Mouse (Mus musculus) thymus, adult 2 months (tissue): ENCODE data around the gene Gm45623. TPM values are rescaled to one million over a fixed set of nuclear protein-coding genes. Genes with fewer than 3 reads are reported as not detected.

Experiments
- DNase-seq: peaks from one replicate; pipeline ENCODE4 v3.0.0; 2021
- H3K27ac ChIP-seq: fragments of 200-500 bp; 2 replicates; pipeline ENCODE4 v1.5.1; 2012; ENCODE audit warnings: low read length, control low read depth; ENCODE audit not compliant: control insufficient read depth, insufficient read depth
- H3K27me3 ChIP-seq: fragments of 200-500 bp; 2 replicates; pipeline ENCODE4 v1.6.1; 2012; ENCODE audit warnings: mild to moderate bottlenecking, low read length, moderate library complexity, mixed read lengths; ENCODE audit not compliant: control insufficient read depth, insufficient read depth
- H3K36me3 ChIP-seq: fragments of 200-500 bp; 2 replicates; pipeline ENCODE4 v1.6.1; 2012; ENCODE audit warnings: mild to moderate bottlenecking, low read length, moderate library complexity; ENCODE audit not compliant: control insufficient read depth, insufficient read depth
- H3K4me1 ChIP-seq: fragments of 200-500 bp; replicated peaks from 2 replicates; pipeline ENCODE4 v1.6.1; 2012; ENCODE audit warnings: low read length; ENCODE audit not compliant: control insufficient read depth, insufficient read depth
- H3K4me3 ChIP-seq: fragments of 200-500 bp; 2 replicates; pipeline ENCODE4 v1.5.1; 2012; ENCODE audit warnings: mild to moderate bottlenecking, low read length, control low read depth, moderate library complexity; ENCODE audit not compliant: control insufficient read depth, insufficient read depth
- CTCF ChIP-seq: fragments of 200-500 bp; IDR thresholded peaks from 2 replicates; pipeline ENCODE4 v1.5.1; 2012; ENCODE audit warnings: mild to moderate bottlenecking, control low read depth, low read length, moderate library complexity, borderline replicate concordance; ENCODE audit not compliant: control insufficient read depth, poor library complexity, insufficient read depth; ENCODE audit errors: extremely low read depth
- POLR2A ChIP-seq: fragments of 200-500 bp; IDR thresholded peaks from 2 replicates; pipeline ENCODE4 v1.6.1; 2012; ENCODE audit warnings: mild to moderate bottlenecking, low read length, control low read depth, moderate library complexity; ENCODE audit not compliant: control insufficient read depth, poor library complexity, insufficient read depth; ENCODE audit errors: extremely low read depth
- WGBS: fragments of 180-500 bp; shearing (Covaris S2); methylation state at CpG from one replicate; pipeline ENCODE4 v1.1.7; 2018; 5-methylcytosine and 5-hydroxymethylcytosine counted together
- polyA plus RNA-seq: library from polyadenylated mRNA; depleted of rRNA; stranded (reverse); fragments of >200 nt; gene quantifications from 2 replicates; pipeline ENCODE4 v1.2.3, GENCODE M21; 2012

Gm45623 gene
- polyA plus RNA-seq, 1 experiment = not detected

DNA sequence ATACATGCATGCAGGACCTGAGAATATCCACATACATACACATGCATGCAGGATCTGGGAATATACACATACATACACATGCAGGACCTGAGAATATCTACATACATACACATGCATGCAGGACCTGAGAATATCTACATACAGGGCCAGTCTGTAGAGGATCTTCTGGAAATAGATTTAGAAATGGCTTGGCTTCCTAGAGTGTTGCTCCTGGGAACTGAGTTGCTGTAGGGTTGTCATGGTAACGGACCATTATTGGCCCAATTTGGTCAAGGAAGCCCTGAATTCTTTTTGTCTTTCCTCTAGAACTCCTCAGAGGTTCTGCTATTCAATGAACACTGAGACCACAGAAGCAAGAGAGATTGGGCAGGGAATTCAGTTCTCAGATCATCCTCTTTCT lies 29.0 kb upstream of the Gm45623 start:
- no peak overlapping the region for H3K27ac ChIP-seq
- H3K4me3 ChIP-seq = no peak overlapping the region
- WGBS = 85% methylated on average over 1 of the region's 1 CpGs
- H3K27me3 ChIP-seq = no peaks in the 10 kb centered on the region
- H3K36me3 ChIP-seq = no peaks in the 10 kb centered on the region
- no peak for DNase-seq
- TF ChIP-seq POLR2A = no peak
- TF ChIP-seq CTCF = no peak
- H3K4me1 ChIP-seq = no peaks in the 10 kb centered on the region

DNA sequence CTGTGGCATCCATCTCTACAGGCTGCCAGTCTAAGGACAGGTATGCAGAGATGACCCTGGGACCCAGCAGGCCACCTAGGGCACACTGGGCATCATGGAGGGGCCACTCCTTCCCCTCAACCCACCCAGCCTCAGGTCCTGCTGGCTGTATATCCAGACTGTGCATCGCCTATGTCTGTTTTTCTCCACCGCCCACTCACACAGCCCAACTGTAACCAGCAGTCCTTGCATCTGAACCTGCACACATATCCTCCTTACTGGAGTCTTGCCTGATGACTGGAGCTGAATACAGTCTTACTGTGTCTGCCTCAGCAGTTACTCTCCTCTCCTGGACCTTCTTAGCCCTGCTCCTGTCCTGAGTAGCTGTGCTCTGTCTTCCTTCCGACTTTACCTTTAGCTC lies 28.1 kb upstream of the Gm45623 start:
- no peak overlapping the region for H3K27ac ChIP-seq
- no peak for TF ChIP-seq POLR2A
- no peak for TF ChIP-seq CTCF
- H3K4me1 ChIP-seq = no peaks in the 10 kb centered on the region
- H3K27me3 ChIP-seq = no peaks in the 10 kb centered on the region
- H3K36me3 ChIP-seq = no peaks in the 10 kb centered on the region
- 93% methylated on average over 3 of the region's 3 CpGs for WGBS
- no peak overlapping the region for H3K4me3 ChIP-seq
- DNase-seq = no peak

DNA sequence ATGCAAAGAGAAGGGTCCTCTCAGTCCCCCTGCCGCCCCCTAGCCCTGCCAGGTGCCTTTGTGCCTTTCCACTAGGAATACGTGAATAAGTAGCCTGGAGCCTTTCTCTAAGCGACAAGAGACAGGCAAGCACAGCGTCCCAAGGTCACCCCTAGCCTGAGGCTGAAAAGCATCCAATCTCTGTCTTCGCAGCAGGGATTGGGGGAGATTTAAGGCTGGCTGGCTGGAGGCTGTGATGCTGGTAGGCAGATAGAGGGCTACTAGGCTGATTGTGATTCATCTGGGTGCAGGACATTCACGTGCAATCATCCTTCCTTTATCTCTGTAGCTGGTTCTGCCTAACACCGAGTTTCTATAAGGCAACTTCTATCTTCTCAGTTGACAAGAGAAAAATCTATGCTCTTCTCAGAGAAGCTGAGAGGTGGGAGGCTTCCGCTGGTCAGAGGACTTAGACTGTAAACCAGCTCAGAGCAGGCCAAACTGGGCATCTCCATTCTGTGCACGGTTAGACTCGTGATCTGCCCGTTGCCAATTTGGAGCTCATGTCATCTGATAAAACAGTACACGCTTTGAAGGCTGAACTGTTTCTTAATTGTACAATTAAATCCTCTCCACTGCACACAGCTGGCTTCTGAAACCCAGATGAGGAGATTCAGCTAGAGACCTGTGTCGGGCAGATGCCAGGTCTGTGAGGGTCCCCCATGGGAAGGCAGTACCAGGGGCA lies 27.3 kb upstream of the Gm45623 start:
- 88% methylated on average over 13 of the region's 13 CpGs for WGBS
- Histone ChIP-seq H3K27ac (no peak overlapping the region), H3K36me3 (no peaks in the 10 kb centered on the region), H3K4me1 (no peaks in the 10 kb centered on the region), H3K4me3 (no peak overlapping the region), H3K27me3 (no peaks in the 10 kb centered on the region)
- TF ChIP-seq CTCF = no peak
- no peak for TF ChIP-seq POLR2A
- DNase-seq = no peak

DNA sequence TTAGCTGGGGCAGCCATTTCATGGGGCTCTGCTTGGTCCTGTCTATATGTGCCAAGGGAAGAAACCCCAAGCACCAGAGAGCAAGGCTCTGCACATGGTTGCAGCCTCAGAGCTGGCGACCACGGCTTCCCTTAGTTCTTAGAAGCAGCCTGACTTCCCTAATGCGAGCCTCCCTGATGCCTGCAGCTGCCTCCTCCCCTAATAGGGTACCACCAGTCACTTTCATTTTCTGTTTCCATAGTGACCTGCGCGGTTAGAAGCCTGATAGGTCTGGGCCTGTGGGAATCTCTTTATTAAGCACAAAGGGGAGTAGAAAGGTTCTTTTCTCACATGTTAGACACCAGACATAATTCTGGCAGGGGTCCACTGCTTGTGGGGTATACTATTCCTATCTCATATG lies 20.7 kb upstream of the Gm45623 start:
- under 1% methylated on average over 5 of the region's 5 CpGs for WGBS
- H3K4me1 ChIP-seq = peaks cover 6% of the 10 kb centered on the region; the same call in 1 of the 2 replicates
- H3K27me3 ChIP-seq = no peaks in the 10 kb centered on the region
- TF ChIP-seq POLR2A (no peak), CTCF (no peak)
- DNase-seq = no peak
- H3K27ac ChIP-seq = no peak overlapping the region
- H3K4me3 ChIP-seq = no peak overlapping the region
- H3K36me3 ChIP-seq = no peaks in the 10 kb centered on the region

DNA sequence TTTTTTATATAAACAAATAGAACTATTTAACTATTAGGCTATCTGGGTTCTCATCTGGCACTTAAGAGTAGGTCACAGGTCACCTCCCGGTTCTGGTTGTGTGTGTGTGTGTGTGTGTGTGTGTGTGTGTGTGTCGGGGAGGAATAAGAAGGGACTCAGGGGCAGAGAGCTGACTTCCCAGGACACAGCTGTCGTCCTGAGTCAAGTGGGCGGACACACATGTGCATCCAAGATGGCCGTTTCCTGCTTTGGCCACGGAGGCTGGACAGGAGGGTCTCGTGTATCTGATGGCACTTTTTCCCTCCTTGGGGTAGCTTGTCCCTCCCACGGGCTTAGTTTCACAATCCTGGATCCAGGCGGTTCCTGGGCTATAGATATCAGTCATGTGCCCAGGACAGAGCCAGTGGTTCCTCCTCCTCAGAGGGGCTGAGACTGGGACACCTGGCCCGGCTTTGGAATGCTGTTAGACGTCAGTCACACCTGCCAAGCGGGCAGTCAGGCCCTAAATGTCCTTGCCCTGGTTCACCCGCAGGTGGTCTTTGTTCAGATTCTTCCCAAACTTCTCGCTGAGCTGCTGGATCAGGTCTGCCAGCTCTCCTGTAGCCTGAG lies 19.7 kb upstream of the Gm45623 start:
- no peak overlapping the region for H3K27ac ChIP-seq
- TF ChIP-seq POLR2A = no peak
- no peak for TF ChIP-seq CTCF

DNA sequence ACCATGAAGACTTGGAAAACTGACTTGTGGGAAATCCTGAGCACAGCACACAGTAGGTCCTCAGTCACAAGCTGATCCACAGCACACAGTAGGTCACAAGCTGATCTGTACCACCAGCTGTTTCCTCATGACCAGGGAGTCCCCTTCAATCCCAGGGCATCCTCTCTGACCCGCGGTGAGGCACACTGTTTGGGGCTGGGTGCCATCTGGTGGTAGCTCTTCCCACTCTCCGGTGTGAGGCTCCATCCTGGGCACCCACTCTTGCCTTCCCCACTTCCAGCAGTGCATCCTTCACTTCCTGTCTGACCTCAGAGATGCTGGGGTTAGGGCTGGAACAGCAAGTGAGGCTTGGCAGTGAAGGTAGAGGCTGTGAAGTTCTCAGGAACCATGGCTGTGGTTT lies 19.0 kb upstream of the Gm45623 start:
- no peak for TF ChIP-seq POLR2A
- TF ChIP-seq CTCF = no peak
- Histone ChIP-seq H3K36me3 (no peaks in the 10 kb centered on the region), H3K27me3 (no peaks in the 10 kb centered on the region), H3K4me3 (no peak overlapping the region), H3K27ac (no peak overlapping the region), H3K4me1 (peaks cover 6% of the 10 kb centered on the region; the same call in 1 of the 2 replicates)
- WGBS = 39% methylated on average over 3 of the region's 3 CpGs
- no peak for DNase-seq

More for the DNA sequence above, 19.7 kb upstream of the Gm45623 start:
- Histone ChIP-seq H3K4me1 (peaks cover 6% of the 10 kb centered on the region; the same call in 1 of the 2 replicates), H3K4me3 (no peak overlapping the region), H3K36me3 (no peaks in the 10 kb centered on the region), H3K27me3 (no peaks in the 10 kb centered on the region)
- WGBS = 85% methylated on average over 14 of the region's 14 CpGs
- DNase-seq = no peak
